Mouse (Mus musculus): ENCODE data around the gene Fcgr2b. TPM values are rescaled to one million over a fixed set of nuclear protein-coding genes. Genes with fewer than 3 reads are reported as not detected.

Fcgr2b gene
- polyA plus RNA-seq, 1 experiment from 2014 or later, result 0.24 TPM

DNA sequence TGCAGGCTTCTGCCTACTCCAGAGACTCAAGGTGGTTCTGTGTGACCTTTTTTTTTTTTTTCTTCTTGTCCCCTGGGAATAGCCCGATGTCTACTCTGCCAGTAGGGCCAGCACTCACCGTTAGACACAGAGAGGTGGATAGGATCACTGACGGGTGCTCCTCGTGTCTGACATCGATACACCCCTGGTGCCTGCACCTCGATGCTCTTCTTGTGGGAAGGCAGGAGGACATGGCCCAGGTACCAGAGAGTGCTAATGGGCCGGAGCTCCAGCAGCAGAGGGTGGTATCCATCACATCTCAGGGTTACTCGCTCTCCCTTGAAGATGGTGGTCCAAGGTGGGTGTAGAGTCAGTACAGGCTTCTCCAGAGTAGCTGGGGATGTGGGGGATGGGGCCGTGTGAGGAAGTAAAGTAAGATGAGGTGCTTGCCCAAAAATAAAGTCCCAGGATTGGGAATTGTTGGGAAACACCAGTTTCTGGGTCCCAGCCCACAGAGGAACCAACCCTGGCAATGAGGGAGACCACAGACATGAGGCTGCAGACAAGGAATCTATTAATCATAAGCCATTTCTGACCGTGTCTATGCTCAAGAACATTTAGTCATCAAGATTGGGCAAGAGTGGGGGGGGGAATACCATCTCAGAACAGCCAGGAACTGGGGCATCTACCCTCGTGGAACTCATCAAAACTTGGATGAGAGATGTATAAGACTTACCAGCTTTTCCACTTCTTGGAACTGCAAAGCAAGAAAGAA lies 64.3 kb downstream of the Fcgr2b start:
- 87% methylated on average over 11 of the region's 11 CpGs for WGBS
- Histone ChIP-seq H3K27ac (no peak overlapping the region), H3K9ac (no peak overlapping the region), H3K36me3 (no peaks in the 10 kb centered on the region), H3K27me3 (replicated peaks) (peaks cover 34% of the 10 kb centered on the region), H3K9me3 (no peaks in the 10 kb centered on the region), H3K4me2 (replicated peaks) (no peak overlapping the region), H3K4me1 (peaks cover 9% of the 10 kb centered on the region), H3K4me3 (no peak overlapping the region)
- ATAC-seq (ENCODE audit: low FRiP score, low read depth), result no peak

Other genes starting within 250 kb of the Fcgr2b start
- 9.6 and 10.2 TPM in 2 replicates for gene Atf6, start 108.8 kb downstream of the Fcgr2b start, polyA plus RNA-seq (2016; fragmentation: Nextera tagmentation; extraction: Ambion mirVana)
- gene Gm26620, start 91.5 kb downstream of the Fcgr2b start, polyA plus RNA-seq (2016; fragmentation: Nextera tagmentation; extraction: Ambion mirVana), result 0.29 and 0.51 TPM in 2 replicates
- 34.1 and 39.0 TPM in 2 replicates for gene Dusp12, start 91.0 kb downstream of the Fcgr2b start, polyA plus RNA-seq (2016; fragmentation: Nextera tagmentation; extraction: Ambion mirVana)
- 0.20 and 0.26 TPM in 2 replicates for gene Fcrlb, start 63.6 kb downstream of the Fcgr2b start, polyA plus RNA-seq (2016; fragmentation: Nextera tagmentation; extraction: Ambion mirVana)
- not detected in 2 replicates for gene Fcrla, start 49.0 kb downstream of the Fcgr2b start, polyA plus RNA-seq (2016; fragmentation: Nextera tagmentation; extraction: Ambion mirVana)
- gene Fcgr4, start 42.4 kb upstream of the Fcgr2b start, polyA plus RNA-seq (2016; fragmentation: Nextera tagmentation; extraction: Ambion mirVana), result 0.20 and 0.22 TPM in 2 replicates
- 6.9 and 7.4 TPM in 2 replicates for gene Fcgr3, start 88.4 kb upstream of the Fcgr2b start, polyA plus RNA-seq (2016; fragmentation: Nextera tagmentation; extraction: Ambion mirVana)
- 1.7 and 2.3 TPM in 2 replicates for gene Cfap126, start 137.4 kb upstream of the Fcgr2b start, polyA plus RNA-seq (2016; fragmentation: Nextera tagmentation; extraction: Ambion mirVana)
- 228 and 233 TPM in 2 replicates for gene Sdhc, start 174.1 kb upstream of the Fcgr2b start, polyA plus RNA-seq (2016; fragmentation: Nextera tagmentation; extraction: Ambion mirVana)
- 6.5 and 7.8 TPM in 2 replicates for gene Mpz, start 174.2 kb upstream of the Fcgr2b start, polyA plus RNA-seq (2016; fragmentation: Nextera tagmentation; extraction: Ambion mirVana)
- 5.9 and 6.2 TPM in 2 replicates for gene Pcp4l1, start 219.7 kb upstream of the Fcgr2b start, polyA plus RNA-seq (2016; fragmentation: Nextera tagmentation; extraction: Ambion mirVana)
- gene Nr1i3, start 237.4 kb upstream of the Fcgr2b start, polyA plus RNA-seq (2016; fragmentation: Nextera tagmentation; extraction: Ambion mirVana), result 0.20 and 0.24 TPM in 2 replicates
- gene Tomm40l, start 246.0 kb upstream of the Fcgr2b start, polyA plus RNA-seq (2016; fragmentation: Nextera tagmentation; extraction: Ambion mirVana), result 30.1 and 30.8 TPM in 2 replicates
- gene Apoa2, start 248.5 kb upstream of the Fcgr2b start, polyA plus RNA-seq (2016; fragmentation: Nextera tagmentation; extraction: Ambion mirVana), result 5.4 and 7.6 TPM in 2 replicates

Data from neural tube, embryonic 12.5 days (tissue).